Mouse (Mus musculus) telencephalon, adult 2 months (tissue): Measurements from ENCODE around the gene Pdx1.

Experiments
- DNase-seq: peaks from one replicate; pipeline ENCODE4 v3.0.0-alpha.2; 2011; ENCODE audit warnings: low read depth, low spot score

Pdx1 gene

DNA sequence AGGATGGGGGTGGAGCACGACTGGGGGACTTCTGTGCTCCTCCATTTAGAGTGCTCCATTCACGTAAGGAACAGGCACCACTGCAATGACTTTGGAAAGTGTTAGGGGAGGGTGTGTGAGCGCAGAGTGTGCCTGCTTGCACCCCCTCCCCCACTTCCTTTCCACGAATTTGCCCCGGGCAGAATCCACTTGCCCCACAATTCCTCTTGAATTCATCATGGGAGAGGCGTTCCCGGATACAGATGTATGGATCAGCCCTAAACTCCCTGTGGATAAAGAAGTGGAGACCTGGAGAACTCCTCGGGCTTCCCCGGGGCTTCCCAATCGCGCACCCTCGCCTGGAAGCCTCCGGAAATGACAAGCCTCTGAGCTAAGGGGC is 7.8 kb downstream of the Pdx1 start:
- DNase-seq = no peak

DNA sequence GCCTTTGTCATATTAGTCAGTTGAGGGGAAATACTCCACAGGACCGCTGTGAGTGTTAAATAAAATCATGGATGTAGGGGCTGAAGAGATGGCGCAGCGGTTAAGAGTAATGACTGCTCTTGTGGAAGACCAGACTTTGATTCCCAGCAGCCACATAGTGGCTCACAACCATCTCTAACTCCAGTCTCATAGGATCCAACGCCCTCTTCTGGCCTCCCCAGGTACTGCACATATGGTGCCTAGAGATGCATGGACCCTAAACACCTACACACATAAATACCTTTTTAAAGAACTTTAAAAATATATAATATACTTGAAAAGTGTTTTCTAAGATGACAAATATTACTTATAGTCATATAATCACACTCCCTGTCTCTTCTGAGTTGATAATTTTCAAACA is 14.6 kb downstream of the Pdx1 start:
- no peak for DNase-seq

DNA sequence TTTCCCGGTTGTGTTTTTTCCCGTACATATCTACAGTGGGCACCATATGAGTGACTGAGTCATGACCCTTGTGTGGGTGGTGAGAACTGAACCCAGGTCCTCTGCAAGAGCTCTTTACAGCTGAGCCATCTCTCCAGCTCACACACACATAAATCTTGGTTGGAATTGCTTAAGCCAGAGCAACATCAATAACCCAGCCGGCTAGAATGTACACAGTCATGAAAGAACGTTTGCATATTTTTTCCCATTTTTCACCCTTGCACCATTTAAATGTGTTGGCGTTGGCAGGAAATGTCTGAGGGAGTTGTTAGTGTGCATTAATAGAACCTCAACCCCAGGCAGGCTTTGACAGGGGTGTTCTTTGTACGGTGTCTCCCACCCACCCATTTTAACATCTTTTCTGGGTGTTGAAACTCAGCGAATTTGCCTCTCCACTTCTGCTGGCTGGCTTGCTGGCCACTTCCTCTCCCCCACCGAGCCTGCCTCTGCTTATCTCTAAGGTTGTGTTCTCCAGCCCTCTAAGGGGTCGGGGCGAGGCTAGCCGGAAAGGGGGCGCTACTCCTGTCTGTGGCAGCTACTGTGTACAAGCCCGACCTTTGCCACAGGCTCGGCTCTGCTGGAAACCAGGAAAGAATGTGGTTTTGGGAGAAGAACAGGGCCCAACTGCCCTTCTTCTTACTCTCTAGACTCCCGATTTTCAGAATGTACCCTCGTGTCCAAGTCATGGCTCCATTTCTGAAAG is 22.2 kb downstream of the Pdx1 start:
- no peak for DNase-seq

DNA sequence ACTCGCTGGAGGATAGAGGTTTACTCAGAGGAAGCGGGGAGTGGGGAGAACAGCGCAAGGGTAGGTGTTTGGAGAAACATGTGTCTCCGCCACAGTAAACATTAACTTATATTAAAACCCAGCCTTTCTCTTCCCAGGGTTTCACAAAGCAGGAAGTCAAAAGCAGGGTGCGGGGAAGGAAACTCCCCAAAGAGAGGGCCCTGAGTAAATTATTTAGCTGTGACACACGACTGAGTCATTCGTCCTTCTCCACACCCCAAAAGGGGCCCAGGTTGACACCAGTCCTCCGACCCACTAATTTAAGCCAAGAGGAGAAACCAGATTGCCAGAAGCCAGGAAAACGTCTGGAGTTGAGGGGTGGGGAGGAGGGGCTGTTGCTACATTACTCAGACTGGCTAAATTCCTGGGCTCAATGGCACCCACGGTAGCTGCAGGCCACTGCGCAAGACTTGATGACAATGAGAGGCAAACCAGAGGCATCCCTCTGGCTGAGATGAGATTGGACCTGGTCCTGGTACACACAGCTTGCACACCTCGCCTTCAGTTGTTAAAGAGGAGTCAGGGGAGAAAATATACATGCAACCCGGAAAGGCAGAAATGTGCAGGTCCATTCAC is 22.9 kb downstream of the Pdx1 start:
- no peak for DNase-seq

DNA sequence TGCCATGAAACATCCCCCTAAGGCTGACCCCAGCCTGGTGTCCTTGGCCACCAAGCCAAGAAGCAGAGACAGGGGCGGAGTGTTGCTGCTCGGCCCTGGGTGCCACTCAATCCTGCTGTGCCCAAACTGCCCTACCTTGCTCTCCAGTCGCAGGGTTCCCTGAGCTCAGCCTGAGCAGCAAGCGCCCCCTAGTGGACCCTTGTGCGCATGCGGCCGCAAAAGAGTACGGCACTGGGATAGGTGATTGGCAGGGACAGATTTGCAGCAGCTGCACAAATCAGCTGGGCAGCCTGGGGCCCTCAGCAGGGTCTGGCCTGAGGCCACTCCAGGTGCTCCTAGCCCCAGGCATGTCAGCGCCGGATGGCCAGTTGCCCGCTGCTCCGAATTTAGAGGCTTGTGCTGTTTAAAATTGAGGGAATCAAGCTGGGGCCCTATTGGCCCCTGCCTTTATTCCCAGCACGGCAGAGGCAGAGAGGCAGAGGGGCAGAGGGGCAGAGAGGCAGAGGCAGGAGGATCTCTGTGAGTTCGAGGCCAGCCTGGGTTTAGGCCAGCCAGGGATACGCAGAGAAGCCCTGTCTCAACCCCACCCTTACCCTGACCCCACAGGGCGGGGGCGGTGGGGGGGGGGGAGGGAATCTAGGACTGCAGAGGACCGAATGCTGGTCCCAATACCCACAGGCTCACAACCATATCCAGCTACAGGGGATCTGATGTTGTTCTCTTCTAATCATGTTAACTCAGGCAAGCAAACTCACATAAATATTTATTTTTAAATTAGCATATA is 23.6 kb downstream of the Pdx1 start:
- DNase-seq = peak; percentile 19

DNA sequence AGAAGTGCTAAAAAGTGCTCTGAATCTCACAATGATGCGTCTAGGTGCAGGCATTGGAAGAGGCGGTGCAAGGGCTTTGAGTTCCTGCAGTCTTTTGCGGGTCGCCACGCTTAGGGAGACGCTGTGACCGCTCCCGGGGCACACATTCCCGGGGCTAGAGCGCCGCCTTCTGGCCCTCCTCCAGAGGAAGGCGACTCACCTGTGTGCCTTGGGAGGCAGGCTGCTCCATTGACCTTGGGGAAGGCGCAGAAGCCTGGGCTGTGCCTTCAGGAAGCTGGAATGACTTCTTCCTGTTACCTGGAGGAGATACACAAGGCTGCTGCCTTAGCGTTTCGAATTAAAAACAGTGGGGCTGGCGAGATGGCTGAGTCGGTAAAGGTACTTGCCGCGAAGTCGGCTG is 24.4 kb downstream of the Pdx1 start:
- DNase-seq = no peak

DNA sequence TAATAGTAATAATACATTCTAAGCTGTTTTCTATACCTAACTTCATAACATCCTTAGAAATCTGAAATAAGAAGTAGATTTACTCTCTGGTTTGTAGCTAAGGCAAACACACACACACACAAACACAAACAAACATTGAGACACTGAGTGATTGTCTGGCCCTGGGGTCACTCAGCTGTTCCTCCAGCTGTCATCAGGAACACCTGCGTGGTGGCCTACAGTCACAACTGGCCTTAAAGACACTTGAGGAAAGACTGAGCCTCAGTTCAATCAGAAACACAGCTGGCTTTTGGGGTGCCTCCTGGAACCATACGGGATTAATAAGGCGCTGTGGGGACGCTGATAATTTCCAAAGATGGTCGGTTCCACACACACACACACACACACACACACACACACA is 27.5 kb downstream of the Pdx1 start:
- no peak for DNase-seq

DNA sequence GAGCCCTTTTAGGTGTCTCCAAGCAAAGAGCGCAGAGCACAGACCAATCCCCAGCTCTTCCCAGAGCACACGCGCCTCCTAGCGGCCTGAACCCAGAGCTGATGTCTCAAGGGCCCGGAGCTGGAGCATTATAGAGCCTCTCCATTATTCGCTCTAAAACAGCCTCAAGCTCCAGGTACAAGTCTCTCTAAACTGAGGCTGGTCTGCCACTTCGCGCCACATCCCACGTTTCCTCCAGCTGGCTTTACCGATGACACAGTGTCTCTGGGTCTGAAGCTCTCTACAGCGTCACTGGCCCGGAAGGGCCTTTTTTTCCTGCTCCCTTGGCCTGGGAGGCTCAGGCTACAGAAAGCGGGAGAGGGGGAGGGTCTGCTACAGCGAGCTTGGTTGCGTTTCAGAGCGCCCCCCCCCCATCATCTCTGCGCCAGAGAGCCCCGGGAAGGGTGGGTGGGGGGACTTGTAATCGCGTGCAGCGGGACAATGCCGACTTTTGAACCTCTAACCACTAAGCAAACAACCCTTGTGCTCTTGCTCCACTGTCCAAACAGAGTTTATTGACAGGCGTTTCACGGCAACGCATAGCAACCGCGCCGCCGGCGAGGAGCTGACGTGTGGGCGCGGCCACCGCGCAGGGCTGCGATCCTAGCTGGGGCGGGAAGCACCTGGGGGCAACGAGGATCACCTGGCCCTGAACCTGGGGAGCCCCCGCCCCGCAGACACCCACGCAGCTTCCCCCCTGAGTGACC is 29.7 kb downstream of the Pdx1 start:
- no peak for DNase-seq

DNA sequence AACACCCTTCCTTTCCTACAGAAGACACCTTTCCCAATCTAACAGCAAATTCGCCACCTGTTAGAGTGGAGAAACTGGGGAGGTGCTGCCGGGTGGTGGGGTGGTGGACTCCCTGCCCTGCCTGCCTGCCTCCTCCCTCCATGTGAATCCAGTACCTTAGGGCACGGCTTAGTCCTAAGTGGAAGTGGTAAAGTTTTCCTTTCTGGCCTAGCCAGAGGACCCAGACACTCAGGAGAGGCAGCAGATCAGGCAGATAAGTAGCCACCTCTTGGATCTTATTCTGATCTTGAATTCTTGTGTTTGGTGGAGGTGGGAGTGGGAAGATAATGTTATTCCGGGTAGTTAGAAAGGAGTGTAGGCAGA is 30.2 kb downstream of the Pdx1 start:
- no peak for DNase-seq

DNA sequence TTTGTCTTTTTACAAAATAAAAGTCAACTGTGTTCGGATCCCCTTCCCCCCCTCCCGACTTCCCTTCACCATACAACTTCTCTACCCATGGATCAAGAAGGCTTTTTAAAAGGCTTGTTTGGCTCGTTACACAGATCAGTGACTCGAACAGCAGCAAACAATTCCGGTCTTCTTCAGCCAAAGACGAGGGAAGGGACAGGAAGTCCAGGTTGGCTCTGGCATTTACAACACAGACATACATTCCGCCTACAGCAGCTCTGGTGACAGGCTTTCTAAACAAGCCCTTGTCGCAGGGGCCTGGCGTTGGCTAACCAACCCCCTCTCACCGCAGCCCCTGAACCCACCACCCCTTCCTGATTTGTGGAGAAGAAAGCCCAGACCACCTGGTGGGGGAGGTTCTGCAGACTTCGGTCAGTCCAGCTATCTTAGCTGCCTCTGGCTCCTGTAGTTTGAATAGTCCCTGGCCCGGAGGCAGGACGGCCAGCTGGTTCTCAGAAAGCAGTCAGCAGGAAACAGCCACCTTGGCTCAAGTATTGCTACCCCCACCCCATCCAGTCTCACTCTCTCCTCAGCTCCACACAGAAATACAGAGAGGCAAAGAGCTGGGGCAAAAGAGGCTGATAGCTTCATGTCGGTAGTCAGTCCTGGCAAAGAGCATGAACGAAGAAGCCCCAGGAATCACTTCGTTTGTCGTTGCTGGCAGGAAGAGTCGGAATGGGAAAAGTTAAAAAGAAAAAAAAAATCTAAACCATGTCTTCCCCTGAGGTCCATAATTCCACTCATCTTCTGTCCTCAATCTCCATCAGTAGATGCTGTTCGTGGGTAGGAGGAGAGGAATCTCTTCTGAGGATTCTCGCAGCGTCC is 31.4 kb downstream of the Pdx1 start:
- DNase-seq = no peak

DNA sequence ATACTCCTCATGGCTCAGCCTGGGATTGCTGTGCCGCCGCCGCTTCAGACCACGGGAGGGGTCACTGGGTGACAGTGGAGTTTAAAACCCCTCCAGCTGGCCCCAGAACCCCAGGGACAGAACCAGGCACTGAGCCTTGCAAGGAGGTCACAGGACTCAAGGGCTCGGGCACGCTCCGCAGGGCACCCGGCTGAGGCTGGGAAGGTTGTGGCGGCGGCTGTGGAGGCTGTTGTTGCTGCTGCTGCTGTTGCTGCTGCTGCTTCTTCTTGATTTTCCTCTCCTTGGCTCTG is 32.0 kb downstream of the Pdx1 start:
- no peak for DNase-seq

DNA sequence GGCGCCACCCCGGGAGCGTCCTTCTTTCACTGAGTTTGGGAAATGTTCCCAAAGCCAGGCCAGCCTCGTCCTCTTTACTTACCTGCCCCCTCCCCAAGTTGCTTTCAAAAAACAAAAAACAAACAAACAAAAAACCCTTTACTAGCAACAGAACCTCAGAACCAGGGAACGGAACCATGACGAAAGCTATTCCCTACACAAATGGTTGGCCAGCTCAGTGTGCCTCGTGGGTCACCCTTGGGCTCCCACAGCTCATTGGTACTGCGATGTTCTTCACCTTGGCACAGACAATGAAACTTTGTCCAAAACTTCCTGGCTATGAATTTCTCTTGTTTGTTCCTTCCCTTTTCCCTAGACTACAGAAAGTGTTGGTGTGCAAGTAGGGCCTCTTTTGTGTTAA is 32.4 kb downstream of the Pdx1 start:
- DNase-seq = no peak

DNA sequence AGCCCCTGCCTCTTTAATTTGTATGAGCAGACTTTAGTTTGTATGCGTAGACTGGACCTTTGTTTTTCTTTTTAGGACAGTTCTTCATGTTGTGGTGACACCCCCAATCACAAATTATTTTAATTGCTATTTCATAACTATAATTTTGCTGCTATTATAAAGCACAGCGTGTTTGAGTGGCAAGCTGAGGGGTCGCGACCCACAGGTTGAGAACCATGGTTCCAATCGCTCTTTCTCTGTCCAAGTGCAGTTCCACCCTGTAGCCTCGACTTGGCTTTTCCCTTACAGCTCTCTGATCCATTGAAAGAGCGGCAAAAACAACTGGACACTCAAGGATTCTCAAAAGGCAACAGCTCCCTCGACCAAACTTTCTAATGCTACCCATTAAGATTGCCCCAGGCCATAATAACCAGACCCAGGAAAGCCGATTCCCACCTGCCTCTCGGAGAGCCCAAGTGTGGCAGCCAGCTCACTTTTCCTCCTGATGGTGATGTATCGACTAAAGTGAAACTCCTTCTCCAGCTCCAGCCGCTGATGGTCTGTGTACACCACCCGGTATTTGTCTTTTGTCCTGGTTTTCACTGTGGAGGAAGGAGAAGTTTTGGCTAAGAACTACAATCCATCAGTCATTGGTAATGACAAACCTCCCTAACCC is 33.1 kb downstream of the Pdx1 start:
- DNase-seq = no peak

DNA sequence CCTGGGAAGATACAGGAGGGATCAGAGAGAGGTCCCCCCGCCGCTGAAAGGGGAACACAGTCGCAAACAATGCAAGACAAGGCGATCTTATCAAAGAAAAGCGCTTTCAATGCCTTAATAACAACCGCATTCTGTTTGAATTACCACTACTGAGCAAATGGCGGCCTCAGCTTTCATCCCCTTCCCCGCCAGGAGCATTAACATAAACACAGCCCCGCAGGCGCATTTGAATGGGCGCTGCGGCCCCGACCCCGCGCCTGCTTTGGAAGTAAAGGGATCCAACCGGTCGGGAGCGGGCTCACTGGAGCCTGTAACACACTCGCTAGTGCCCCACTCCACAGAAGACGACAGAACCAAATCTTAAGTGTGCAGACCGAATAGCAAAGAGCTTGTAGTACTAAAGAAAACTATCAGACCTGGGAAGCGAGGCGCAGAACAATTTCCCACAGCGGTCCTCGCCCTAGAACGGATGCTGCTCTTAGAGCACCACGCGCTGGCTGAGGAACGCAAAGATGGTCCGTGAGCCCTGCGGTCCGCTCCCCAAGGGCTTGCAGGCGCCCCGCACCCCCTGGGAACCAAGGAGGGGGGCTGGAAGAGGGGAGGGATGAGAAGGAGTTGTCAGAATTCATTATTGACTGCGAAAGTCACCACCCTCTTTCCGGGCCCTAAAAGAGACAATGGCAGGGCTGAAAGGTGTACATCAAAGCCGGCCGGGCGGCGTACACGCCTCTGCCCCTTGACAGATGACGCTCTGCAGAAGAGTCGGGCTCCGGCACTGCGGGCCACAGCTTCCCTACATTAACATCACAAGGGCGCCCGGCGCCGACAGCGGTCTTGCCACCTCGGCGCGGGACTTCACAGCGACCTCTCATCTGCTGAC is 34.8 kb downstream of the Pdx1 start:
- no peak for DNase-seq

DNA sequence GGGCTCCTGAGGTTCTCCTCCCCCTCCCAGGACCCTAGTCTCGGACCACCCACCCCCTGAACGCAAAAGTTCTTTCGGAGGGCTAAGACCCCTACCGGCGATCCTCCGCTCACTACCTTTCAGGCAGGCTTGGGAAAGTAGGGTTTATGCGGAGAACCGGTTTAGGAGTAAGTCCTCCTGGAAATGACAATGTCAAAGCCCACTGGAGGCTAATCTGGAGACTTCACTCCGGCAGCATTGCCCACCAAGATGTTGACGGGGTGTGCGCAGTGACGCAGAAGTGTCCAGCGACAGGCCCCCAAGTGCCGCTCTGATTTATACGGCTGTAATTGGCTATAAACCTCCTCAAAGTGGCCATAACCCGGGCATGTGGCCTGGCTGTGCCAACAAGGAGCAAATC is 35.4 kb downstream of the Pdx1 start:
- no peak for DNase-seq

DNA sequence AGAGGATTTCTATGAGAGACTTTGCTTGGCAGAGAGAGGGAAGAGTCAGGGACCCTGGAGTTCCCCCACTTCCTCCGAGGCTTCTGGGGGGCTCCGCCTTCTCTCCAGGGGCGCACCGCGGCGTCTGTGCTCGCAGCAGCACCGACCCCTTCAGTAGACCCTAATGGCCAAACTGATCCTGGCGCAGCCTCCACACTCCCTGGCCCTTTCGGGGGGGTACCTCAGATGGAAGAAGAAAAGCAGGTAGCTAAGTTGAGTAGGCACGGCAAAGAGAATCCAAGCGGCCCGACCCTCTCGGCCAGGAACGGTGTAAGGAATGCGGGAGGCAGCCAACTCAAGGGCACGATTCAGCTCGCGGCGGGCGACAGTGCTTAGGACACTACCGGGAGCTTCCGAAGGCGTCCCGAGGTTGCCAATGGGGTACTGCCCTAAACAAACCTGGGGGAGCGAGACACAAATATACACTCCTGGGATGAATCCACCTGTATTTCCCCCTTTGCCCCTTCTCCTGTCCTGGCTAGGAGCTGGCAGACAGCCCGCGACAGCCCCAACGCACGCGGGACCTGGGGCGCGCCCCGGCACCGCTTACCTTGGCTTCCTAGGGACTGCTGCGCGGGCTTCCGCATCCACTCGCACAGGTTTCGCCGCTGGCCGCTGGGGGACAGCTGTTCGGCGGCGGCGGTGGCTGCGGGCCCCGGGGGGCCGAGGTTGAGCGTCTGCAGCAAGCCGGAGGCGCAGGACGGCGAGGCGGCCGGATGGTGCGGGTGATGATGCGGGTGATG is 36.3 kb downstream of the Pdx1 start:
- no peak for DNase-seq

DNA sequence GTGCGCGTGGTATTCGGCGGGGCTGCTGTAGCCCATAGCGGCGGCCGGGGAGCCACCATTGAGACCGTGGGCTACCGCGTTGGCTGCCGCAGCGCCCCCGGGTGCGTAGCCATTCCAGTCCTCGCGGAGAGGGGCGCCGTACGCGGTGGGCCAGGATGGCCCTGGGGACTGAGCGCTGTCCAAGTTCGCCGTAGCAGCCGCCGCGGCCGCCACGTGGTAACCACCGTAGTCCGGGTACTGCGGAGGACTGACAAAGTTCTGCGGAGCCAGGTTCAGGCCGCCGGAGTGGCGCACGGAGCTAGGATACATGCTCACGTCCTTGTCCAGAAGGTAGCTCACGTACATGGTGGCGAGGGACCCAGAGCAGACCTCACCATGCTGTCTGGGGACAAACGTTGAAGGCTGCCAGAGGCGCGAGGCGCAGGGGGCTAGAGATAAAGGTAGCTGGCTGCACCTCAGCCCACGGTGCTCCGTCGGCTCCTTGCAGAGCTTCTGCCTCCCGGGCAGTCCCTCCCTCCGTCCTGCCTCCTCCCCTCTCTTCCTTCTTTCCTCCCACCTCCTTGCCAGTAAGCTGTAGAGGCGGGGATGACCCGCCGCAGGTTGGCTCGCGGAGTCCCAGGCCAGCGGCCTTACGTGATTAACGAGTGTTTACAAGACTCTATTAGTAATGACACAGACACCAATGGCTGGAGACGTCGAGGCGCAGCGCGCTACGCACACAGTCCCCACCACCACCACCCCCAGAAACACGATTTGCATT is 37.1 kb downstream of the Pdx1 start, which contains the start of gene Cdx2:
Cdx2 (minus strand) TSS at position 633 of the 760 bp plus-strand sequence.
- no peak for DNase-seq

DNA sequence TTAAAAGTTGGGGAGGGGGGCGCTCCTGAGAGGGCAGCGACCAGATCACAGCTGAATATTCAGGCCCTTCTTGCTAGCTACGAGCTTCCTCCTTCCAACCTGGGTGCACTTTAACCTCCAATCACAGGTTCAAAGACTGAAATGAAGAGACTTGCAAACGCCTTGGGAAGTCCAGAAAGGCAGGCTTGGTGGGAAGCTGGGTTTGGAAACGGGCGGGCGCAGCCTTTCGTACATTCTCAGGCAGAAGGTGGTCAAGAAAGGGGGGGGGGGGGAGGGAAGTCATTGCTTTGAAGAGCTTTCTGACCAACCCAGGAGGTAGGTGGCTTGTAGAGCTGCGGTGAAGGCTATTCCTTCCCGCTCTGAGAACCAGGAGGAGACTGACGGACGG is 37.6 kb downstream of the Pdx1 start:
- no peak for DNase-seq
